Mouse (Mus musculus) liver, adult 2 months (tissue): ENCODE measurements around the gene Galntl6. TPM values are rescaled to one million over a fixed set of nuclear protein-coding genes. Genes with fewer than 3 reads are reported as not detected.

Source experiments
- DNase-seq: peaks from one replicate; pipeline ENCODE4 v3.0.0-alpha.2; 2011; ENCODE audit warnings: low read depth, low spot score; ENCODE audit errors: extremely low read depth
- H3K27ac ChIP-seq: fragments of 200-500 bp; replicated peaks from 2 replicates; pipeline ENCODE4 v1.5.1; 2012; ENCODE audit warnings: low read depth, mild to moderate bottlenecking, control low read depth, inconsistent platforms, low read length; ENCODE audit not compliant: insufficient read depth
- H3K27me3 ChIP-seq: fragments of 200-500 bp; 2 replicates; pipeline ENCODE4 v1.6.1; 2012; ENCODE audit warnings: mild to moderate bottlenecking, moderate library complexity, low read length, inconsistent platforms; ENCODE audit not compliant: control insufficient read depth, insufficient read depth
- H3K36me3 ChIP-seq: fragments of 200-500 bp; 2 replicates; pipeline ENCODE4 v1.6.1; 2012; ENCODE audit warnings: low read length, inconsistent platforms; ENCODE audit not compliant: control insufficient read depth, insufficient read depth
- H3K4me1 ChIP-seq: fragments of 200-500 bp; 2 replicates; pipeline ENCODE4 v1.6.1; 2011; ENCODE audit warnings: low read length; ENCODE audit not compliant: control insufficient read depth, insufficient read depth
- H3K4me3 ChIP-seq: fragments of 200-500 bp; 2 replicates; pipeline ENCODE4 v1.5.1; 2011; ENCODE audit warnings: low read depth, mild to moderate bottlenecking, control low read depth, low read length, moderate library complexity; ENCODE audit not compliant: insufficient read depth
- H3K79me2 ChIP-seq: fragments of 200-500 bp; 2 replicates; pipeline ENCODE4 v1.6.1; 2012; ENCODE audit warnings: inconsistent platforms, mild to moderate bottlenecking, low read length, moderate library complexity; ENCODE audit not compliant: control insufficient read depth, insufficient read depth
- H3K9ac ChIP-seq: fragments of 200-500 bp; 2 replicates; pipeline ENCODE4 v1.6.1; 2012; ENCODE audit warnings: low read depth, mild to moderate bottlenecking, control low read depth, inconsistent platforms, low read length
- CTCF ChIP-seq: fragments of 200-500 bp; IDR thresholded peaks from 2 replicates; pipeline ENCODE4 v1.5.1; 2011; ENCODE audit warnings: low read depth, low read length, control low read depth
- POLR2A ChIP-seq: fragments of 200-500 bp; IDR thresholded peaks from 2 replicates; pipeline ENCODE4 v1.6.1; 2011; ENCODE audit warnings: low read length, control low read depth; ENCODE audit not compliant: insufficient read depth; ENCODE audit errors: extremely low read depth
- WGBS: fragments of 180-500 bp; shearing (Covaris S2); methylation state at CpG from one replicate; pipeline ENCODE4 v1.1.7; 2018; 5-methylcytosine and 5-hydroxymethylcytosine counted together
- polyA plus RNA-seq: library from polyadenylated mRNA; depleted of rRNA; stranded (reverse); fragments of >200 nt; gene quantifications from 2 replicates; pipeline ENCODE4 v1.2.3, GENCODE M21; 2012
- total RNA-seq: library from RNA; depleted of rRNA; stranded (reverse); fragments of >200 nt; gene quantifications from 2 replicates; pipeline ENCODE4 v1.2.3, GENCODE M21; 2014

Galntl6 gene
- total and polyA plus RNA-seq, 2 experiments = not detected

GRCm38 (mm10) chr8:57757476-57757875 lies 1155.0 kb downstream of the Galntl6 start:
- TF ChIP-seq CTCF (no peak), POLR2A (no peak)
- no peak for DNase-seq
- H3K79me2 ChIP-seq = no peaks in the 10 kb centered on the region

GRCm38 (mm10) chr8:57754066-57754465 lies 1158.4 kb downstream of the Galntl6 start:
- H3K27me3 ChIP-seq = no peaks in the 10 kb centered on the region
- TF ChIP-seq POLR2A = no peak
- no peak for TF ChIP-seq CTCF
- H3K4me1 ChIP-seq = no peaks in the 10 kb centered on the region
- no peak overlapping the region for H3K4me3 ChIP-seq
- H3K79me2 ChIP-seq = no peaks in the 10 kb centered on the region
- no peak overlapping the region for H3K9ac ChIP-seq
- H3K27ac ChIP-seq = no peak overlapping the region
- no peaks in the 10 kb centered on the region for H3K36me3 ChIP-seq
- WGBS = 71% methylated on average over 6 of the region's 6 CpGs
- no peak for DNase-seq

More at GRCm38 (mm10) chr8:57757476-57757875, 1155.0 kb downstream of the Galntl6 start:
- Histone ChIP-seq H3K4me3 (no peak overlapping the region), H3K27ac (no peak overlapping the region), H3K4me1 (no peaks in the 10 kb centered on the region), H3K27me3 (no peaks in the 10 kb centered on the region), H3K9ac (no peak overlapping the region), H3K36me3 (no peaks in the 10 kb centered on the region)

DNA sequence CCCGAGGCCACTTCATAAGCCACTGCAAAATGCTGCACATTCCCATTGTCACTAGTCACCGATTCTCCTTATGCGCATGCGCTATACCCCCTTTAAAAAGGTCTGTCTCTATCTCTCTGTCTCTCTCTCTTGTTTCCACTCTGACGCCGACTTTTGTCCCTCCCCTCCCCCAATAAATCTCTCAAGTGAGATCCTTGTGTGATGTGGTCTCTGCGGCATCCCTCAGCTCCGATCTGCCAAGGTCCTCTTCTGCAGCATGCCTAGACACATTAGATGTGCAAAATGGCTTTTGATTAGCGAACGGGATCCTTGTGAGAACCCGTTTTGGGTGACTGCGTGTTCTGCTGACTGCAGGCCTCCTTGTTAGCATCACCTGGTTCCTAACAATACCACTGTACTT lies 1168.8 kb downstream of the Galntl6 start:
- H3K27me3 ChIP-seq = no peaks in the 10 kb centered on the region
- TF ChIP-seq CTCF (no peak), POLR2A (no peak)
- no peak overlapping the region for H3K9ac ChIP-seq
- no peak for DNase-seq
- H3K36me3 ChIP-seq = no peaks in the 10 kb centered on the region
- H3K79me2 ChIP-seq = no peaks in the 10 kb centered on the region
- no peak overlapping the region for H3K4me3 ChIP-seq
- WGBS = 89% methylated on average over 12 of the region's 12 CpGs
- H3K27ac ChIP-seq = no peak overlapping the region
- H3K4me1 ChIP-seq = no peaks in the 10 kb centered on the region

GRCm38 (mm10) chr8:57741983-57742382 lies 1170.5 kb downstream of the Galntl6 start:
- DNase-seq = no peak
- Histone ChIP-seq H3K4me1 (no peaks in the 10 kb centered on the region), H3K27me3 (no peaks in the 10 kb centered on the region), H3K36me3 (no peaks in the 10 kb centered on the region), H3K79me2 (no peaks in the 10 kb centered on the region), H3K4me3 (no peak overlapping the region), H3K27ac (no peak overlapping the region), H3K9ac (no peak overlapping the region)
- TF ChIP-seq CTCF (no peak), POLR2A (no peak)
- 58% methylated on average over 6 of the region's 6 CpGs for WGBS

- 73% methylated on average over 8 of the region's 8 CpGs for WGBS
Observed at GRCm38 (mm10) chr8:57741309-57741708, 1171.1 kb downstream of the Galntl6 start.

DNA sequence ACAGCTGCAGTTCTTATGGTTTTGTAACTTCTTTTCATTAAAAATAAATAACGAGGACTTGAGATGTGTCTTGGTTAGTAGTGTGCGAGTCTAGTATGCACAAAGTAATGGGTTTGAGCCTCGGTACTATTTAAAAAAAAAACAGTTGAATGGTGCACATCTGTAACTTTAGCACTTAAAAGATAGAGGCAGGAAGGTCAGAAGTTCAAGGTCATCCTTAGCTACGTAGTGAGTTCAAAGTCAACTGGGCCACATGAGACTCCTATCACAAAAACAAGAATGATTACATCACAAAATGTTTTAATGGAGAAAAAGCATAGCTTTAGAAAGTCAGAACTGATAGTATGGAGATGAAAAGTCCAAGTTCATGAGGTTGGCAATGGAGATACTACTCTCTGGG lies 1175.2 kb downstream of the Galntl6 start:
- no peak for DNase-seq
- H3K79me2 ChIP-seq = no peaks in the 10 kb centered on the region

More at GRCm38 (mm10) chr8:57741309-57741708, 1171.1 kb downstream of the Galntl6 start:
- Histone ChIP-seq H3K79me2 (no peaks in the 10 kb centered on the region), H3K4me1 (no peaks in the 10 kb centered on the region), H3K36me3 (no peaks in the 10 kb centered on the region), H3K27ac (no peak overlapping the region), H3K27me3 (no peaks in the 10 kb centered on the region), H3K4me3 (no peak overlapping the region), H3K9ac (no peak overlapping the region)
- DNase-seq = no peak
- no peak for TF ChIP-seq CTCF
- TF ChIP-seq POLR2A = no peak

More for the DNA sequence above, 1175.2 kb downstream of the Galntl6 start:
- H3K27me3 ChIP-seq = no peaks in the 10 kb centered on the region
- H3K27ac ChIP-seq = no peak overlapping the region
- no peaks in the 10 kb centered on the region for H3K36me3 ChIP-seq
- 69% methylated on average over 4 of the region's 4 CpGs for WGBS
- no peaks in the 10 kb centered on the region for H3K4me1 ChIP-seq
- no peak overlapping the region for H3K4me3 ChIP-seq
- TF ChIP-seq POLR2A (no peak), CTCF (no peak)
- no peak overlapping the region for H3K9ac ChIP-seq
